Mouse (Mus musculus) lung, postnatal 4 days (tissue): ENCODE results near the gene Tmem198.

Experiments
- DNase-seq, 2 experiments: peaks; one replicate each; pipeline ENCODE4 v3.0.0; 2021

Gene Tmem198

GRCm38 (mm10) chr1:75519576-75519975, 40.2 kb downstream of the Tmem198 start:
- DNase-seq, result peak; percentile 14 to 48

- DNase-seq, result peak; percentile 94 to 96
Observed at GRCm38 (mm10) chr1:75521321-75522031, 42.1 kb downstream of the Tmem198 start, which contains the start of gene Stk11ip. Gene Stk11ip, plus strand, starts transcription at chr1:75521529.

- peak; percentile 15 to 56 for DNase-seq
Observed at GRCm38 (mm10) chr1:75524679-75525078, 45.3 kb downstream of the Tmem198 start.

- no peak for DNase-seq
Observed at GRCm38 (mm10) chr1:75530546-75530945, 51.2 kb downstream of the Tmem198 start.

- DNase-seq, result no peak
Observed at GRCm38 (mm10) chr1:75532280-75533172, 53.2 kb downstream of the Tmem198 start.

GRCm38 (mm10) chr1:75533325-75534252, 54.3 kb downstream of the Tmem198 start:
- DNase-seq, result no peak
